Mouse (Mus musculus) G1E (cell line): ENCODE measurements at regions not wholly inside any gene's neighbourhood (a gene's known extent, or its start where the extent isn't known, plus 50 kb on each side); places are given as distances from the start of the nearest gene placed in this dataset.

Experiments
- CTCF ChIP-seq: IDR thresholded peaks from 2 replicates; pipeline ENCODE4 v1.5.1; 2012; ENCODE audit warnings: low read depth, low read length, inconsistent platforms, mixed read lengths
- GATA1 ChIP-seq: IDR thresholded peaks from 2 replicates; pipeline ENCODE4 v1.6.1; 2012; ENCODE audit warnings: borderline replicate concordance, low read length, inconsistent platforms, mixed read lengths
- GATA2 ChIP-seq: IDR thresholded peaks from 2 replicates; pipeline ENCODE4 v1.6.1; 2012; ENCODE audit warnings: low read depth, low read length, inconsistent platforms, borderline replicate concordance
- POLR2AphosphoS5 ChIP-seq: IDR thresholded peaks from 2 replicates; pipeline ENCODE4 v1.6.1; 2012; ENCODE audit warnings: low read depth, low read length, inconsistent platforms; ENCODE audit not compliant: insufficient replicate concordance
- TAL1 ChIP-seq: conservative IDR thresholded peaks from 2 replicates; pipeline ENCODE4 v1.6.1; 2012; ENCODE audit warnings: low read depth, low read length, inconsistent platforms, mixed read lengths

DNA sequence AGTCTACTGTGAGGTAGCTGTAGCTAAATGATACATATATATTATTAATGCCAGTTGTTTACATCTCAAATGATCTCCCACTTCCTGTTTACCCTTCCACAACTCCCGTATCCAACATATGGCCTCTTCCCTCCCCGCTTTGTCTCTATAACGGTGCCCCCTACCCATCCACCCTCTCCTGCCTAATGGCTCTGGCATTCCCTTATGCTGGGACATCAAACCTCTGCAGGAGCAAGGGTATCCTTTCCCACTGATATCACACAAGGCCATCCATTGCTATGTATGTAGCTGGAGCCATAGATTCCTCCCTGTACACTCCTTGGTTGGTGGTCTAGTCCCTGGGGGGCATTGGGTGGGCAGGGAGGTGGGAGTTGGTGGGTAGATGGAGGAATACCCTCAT is 1071.0 kb upstream of the Sel1l start:
- no peak for TF ChIP-seq CTCF
- no peak for TF ChIP-seq POLR2AphosphoS5
- TF ChIP-seq GATA1, result no peak
- TF ChIP-seq GATA2, result no peak
- TF ChIP-seq TAL1, result no peak
